Mouse (Mus musculus) gastrocnemius, postnatal 10 days (tissue): ENCODE data around the gene Mup3. TPM values are rescaled to one million over a fixed set of nuclear protein-coding genes. Genes with fewer than 3 reads are reported as not detected.
"Not testable (repeated sequence)": the region's sequence is repeated elsewhere in the genome, so short reads cannot be mapped to it uniquely, and the experiment has no call there.

Source experiments
- DNase-seq: peaks from one replicate; pipeline ENCODE4 v3.0.0; 2021; ENCODE audit warnings: mixed read lengths
- long read RNA-seq, 2 experiments: library from polyadenylated mRNA; stranded (forward); transcript quantifications; one replicate each; pipeline ENCODE4 v2.0.0; 2021
- total RNA-seq, 2 experiments: library from RNA; stranded (reverse); gene quantifications; 2 replicates each; pipeline ENCODE4 v1.2.3; 2021

Gene Mup3
- not detected for total RNA-seq
- long read RNA-seq, experiment 1: 0 reads
- long read RNA-seq, experiment 2: 0 reads

DNA sequence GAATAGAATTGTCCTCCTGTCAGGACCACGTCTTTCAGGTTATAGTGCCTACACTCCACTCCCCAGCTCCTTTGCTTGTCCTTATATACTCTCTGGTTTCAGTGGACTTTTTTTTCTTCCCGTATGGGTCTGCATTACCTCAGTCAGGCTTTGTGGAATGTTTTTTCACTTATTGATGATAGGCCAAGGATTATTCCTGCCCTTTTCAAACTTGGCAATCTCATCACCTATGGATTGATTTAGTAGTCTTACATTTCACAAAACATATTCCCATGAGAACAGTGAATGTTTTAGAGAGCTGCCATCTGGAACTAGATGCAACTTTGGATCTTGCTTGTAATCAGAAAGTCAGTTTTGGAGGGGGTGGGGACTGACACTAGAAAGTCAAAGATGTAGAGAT lies at the start of gene Mup3:
Mup3 (minus strand) TSS at position 102 of the 400 bp plus-strand sequence.
- no peak for DNase-seq

DNA sequence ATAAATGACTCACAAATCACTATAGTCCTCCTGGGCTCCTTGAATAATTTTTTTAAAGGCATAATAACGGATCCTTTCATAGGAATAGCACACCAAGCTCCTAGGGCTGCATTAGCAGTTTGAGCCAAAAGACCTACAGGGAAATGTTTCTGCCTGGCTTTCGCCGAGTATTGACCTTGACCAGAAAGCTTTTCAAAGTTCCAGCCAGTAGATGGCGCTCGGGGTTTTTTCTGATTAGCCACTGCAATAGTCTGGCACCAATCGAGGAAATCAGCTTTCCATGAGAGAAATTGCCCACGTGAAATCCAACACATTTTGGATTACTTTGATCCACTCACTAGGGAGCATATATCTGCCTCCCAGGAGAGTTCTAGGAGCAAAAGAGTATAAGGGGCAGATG lies 46.6 kb upstream of the Mup3 start:
- DNase-seq: peak; percentile 52

DNA sequence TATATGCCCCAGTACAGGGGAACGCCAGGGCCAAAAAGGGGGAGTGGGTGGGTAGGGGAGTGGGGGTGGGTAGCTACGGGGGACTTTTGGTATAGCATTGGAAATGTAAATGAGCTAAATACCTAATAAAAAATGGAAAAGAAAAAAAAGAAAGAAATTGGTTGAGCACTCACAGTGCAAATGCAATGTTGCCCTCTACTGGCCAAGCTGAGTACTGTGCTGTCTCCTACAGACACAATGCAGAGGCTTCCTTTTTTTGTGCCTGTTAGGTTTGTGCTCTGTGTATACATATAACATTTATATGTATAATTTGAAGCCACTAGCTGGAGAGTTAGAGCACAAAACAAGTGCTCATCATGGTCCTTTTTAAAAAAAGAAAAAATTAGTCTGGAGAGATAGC lies 16.2 kb upstream of the Mup3 start:
- peak; percentile 15 for DNase-seq

DNA sequence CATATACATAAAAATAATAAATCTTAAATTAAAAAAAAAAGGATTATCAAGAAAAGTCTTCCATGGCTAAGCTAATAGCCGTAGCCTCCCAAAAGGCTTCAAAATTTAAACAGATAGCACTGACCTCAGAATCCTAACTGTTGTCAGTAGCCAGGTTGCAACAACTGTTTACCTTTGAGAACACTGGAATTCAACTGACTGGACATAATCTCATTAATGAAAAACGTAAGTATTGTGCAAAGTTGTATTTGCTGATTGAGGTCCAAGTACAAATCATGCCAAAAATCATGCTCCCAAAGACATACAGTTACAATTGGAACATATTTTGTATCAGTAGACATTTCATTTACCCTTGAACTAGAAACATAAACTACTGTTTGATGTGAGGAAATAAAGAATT lies 811 bp upstream of the Mup3 start:
- no peak for DNase-seq

DNA sequence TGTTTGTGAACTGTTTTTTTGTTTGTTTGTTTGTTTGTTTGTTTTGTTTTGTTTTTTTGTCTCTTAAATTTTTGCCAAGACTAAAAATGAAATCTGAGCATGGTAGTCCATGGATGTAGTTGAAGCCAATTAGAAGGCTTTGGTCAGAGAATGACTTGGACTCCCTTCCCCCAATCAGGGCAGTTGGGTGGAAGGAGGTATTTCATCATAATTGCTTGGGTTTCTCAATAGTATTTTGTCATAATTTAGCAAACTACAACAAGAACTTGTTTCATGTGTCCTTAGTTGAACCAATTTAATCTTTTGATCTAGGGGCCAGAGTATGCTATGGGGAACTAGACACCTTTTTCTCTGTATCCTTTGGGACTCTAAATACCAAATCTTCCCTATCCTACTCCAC lies 4.4 kb downstream of the Mup3 start:
- no peak for DNase-seq

DNA sequence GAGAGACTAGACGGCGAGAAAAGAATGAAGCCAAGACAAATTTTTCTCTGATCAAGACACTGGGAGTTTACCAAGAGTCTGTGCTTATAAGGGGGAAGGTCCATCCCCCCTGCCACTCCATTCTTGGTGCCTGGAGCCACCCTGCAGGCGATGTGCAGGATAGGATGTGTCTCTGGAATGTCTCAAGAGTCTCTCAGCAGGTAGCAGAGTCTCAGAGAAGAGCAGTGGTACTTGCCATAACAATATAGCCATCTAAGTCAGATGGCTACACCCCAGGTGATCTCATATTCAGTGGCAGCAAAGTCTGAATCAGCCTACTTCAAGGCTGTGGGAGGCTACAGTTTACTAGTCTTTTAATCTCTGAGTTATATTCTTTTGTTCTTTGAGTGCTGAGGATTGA lies 12.0 kb downstream of the Mup3 start:
- no peak for DNase-seq

DNA sequence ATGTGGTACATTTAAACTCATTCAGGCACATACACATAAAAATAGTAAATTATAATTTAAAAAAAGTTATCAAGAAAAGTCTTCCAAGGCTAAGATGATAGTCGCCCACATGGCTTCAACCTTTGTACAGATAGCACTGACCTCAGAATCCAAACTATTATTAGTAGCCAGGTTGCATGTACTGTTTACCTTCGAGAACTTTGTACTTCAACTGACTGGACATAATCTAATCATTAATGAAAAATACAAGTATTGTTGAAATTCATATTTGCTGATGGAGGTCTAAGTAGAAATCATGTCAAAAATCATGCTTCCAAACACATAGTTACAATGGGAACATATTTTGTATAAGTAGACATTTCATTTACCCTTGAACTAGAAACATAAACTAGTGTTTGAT lies 32.4 kb downstream of the Mup3 start:
- not testable (repeated sequence) for DNase-seq

DNA sequence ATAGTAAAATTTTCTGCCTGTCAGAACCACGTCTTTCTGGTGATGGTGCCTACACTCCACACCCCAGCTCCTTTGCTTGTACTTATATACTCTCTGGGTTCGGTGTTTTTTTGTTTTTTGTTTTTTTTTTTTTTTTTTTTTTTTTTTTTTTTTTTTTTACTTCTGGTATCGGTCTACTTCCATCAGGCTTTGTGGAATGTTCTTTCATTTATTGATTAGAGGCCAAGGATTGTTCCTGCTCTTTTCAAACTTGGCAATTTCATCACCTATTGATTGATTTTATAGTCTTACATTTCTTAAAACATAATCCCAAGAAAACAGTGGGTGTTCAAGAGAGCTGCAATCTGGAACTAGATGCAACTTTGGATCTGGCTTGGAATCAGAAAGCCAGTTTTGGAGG lies 33.1 kb downstream of the Mup3 start, which contains the start of gene Mup20:
Mup20 (minus strand) TSS at position 101 of the 400 bp plus-strand sequence.
- DNase-seq: not testable (repeated sequence)

Other genes with a start within 250 kb of the Mup3 start
- gene Mup20, start 33.2 kb downstream of the Mup3 start, total RNA-seq: not detected
- not detected for gene Mup21, start 63.5 kb upstream of the Mup3 start, total RNA-seq
- 1 to 10 TPM; 3.0 to 3.3 TPM for gene Zfp37, start 143.7 kb upstream of the Mup3 start, total RNA-seq
- 1 to 10 TPM; 6.6 to 9.2 TPM for gene Slc31a2, start 175.2 kb upstream of the Mup3 start, total RNA-seq